Mouse (Mus musculus) embryonic facial prominence, embryonic 15.5 days (tissue): ENCODE measurements at regions not wholly inside any gene's neighbourhood (a gene's known extent, or its start where the extent isn't known, plus 50 kb on each side); places are given as distances from the start of the nearest gene placed in this dataset.
A peak's percentile ranks its signal among the peaks of the same experiment; 100 is the strongest.

Experiments used
- ATAC-seq: fragments of 200-750 bp; cut with Nextera tagmentation; 2 replicates; pipeline ENCODE4 v1.8.0; 2017; ENCODE audit warnings: low read depth, moderate TSS enrichment; ENCODE audit not compliant: insufficient number of reproducible peaks, low FRiP score, low TSS enrichment
- H3K27ac ChIP-seq: fragments of 300-500 bp; sonication (generic); replicated peaks from 2 replicates; pipeline ENCODE4 v1.5.1; 2015; ENCODE audit warnings: mild to moderate bottlenecking, inconsistent platforms
- H3K27me3 ChIP-seq: fragments of 300-500 bp; sonication (generic); 2 replicates; pipeline ENCODE4 v1.6.1; 2015; ENCODE audit warnings: inconsistent platforms
- H3K36me3 ChIP-seq: fragments of 300-500 bp; sonication (generic); 2 replicates; pipeline ENCODE4 v1.6.1; 2015; ENCODE audit warnings: mild to moderate bottlenecking, inconsistent platforms
- H3K4me1 ChIP-seq: fragments of 300-500 bp; sonication (generic); 2 replicates; pipeline ENCODE4 v1.6.1; 2015; ENCODE audit warnings: inconsistent platforms
- H3K4me2 ChIP-seq: fragments of 300-500 bp; sonication (generic); replicated peaks from 2 replicates; pipeline ENCODE4 v1.6.1; 2015; ENCODE audit warnings: mild to moderate bottlenecking, inconsistent platforms
- H3K4me3 ChIP-seq: fragments of 300-500 bp; sonication (generic); replicated peaks from 2 replicates; pipeline ENCODE4 v1.5.1; 2015; ENCODE audit warnings: mild to moderate bottlenecking, inconsistent platforms
- H3K9ac ChIP-seq: fragments of 300-500 bp; sonication (generic); 2 replicates; pipeline ENCODE4 v1.6.1; 2015; ENCODE audit warnings: inconsistent platforms
- H3K9me3 ChIP-seq: fragments of 300-500 bp; sonication (generic); replicated peaks from 2 replicates; pipeline ENCODE4 v1.6.1; 2016; ENCODE audit warnings: inconsistent platforms
- WGBS: fragments of 180-500 bp; shearing (Covaris S2); methylation state at CpG from one replicate; pipeline ENCODE4 v1.1.7; 2015; 5-methylcytosine and 5-hydroxymethylcytosine counted together

- Histone ChIP-seq H3K9ac (no peak overlapping the region), H3K27me3 (no peaks in the 10 kb centered on the region), H3K4me3 (no peak overlapping the region), H3K36me3 (no peaks in the 10 kb centered on the region), H3K4me2 (no peak overlapping the region), H3K27ac (no peak overlapping the region), H3K9me3 (no peaks in the 10 kb centered on the region), H3K4me1 (no peaks in the 10 kb centered on the region)
- WGBS, result 90% methylated on average over 2 of the region's 2 CpGs
- ATAC-seq, result no peak
These were observed 599.2 kb downstream of the Pard3 start for GRCm38 (mm10) chr8:127662776-127663499.

- ATAC-seq, result no peak
- no peak overlapping the region for H3K4me3 ChIP-seq
- no peaks in the 10 kb centered on the region for H3K4me1 ChIP-seq
- no peak overlapping the region for H3K9ac ChIP-seq
- H3K9me3 ChIP-seq, result no peaks in the 10 kb centered on the region
- WGBS, result 60% methylated on average over 2 of the region's 2 CpGs
- no peaks in the 10 kb centered on the region for H3K36me3 ChIP-seq
- no peak overlapping the region for H3K27ac ChIP-seq
- no peak overlapping the region for H3K4me2 ChIP-seq
- no peaks in the 10 kb centered on the region for H3K27me3 ChIP-seq
These were observed 602.9 kb downstream of the Pard3 start for GRCm38 (mm10) chr8:127666606-127667005.

- Histone ChIP-seq H3K4me1 (no peaks in the 10 kb centered on the region), H3K9ac (no peak overlapping the region), H3K36me3 (no peaks in the 10 kb centered on the region), H3K27me3 (no peaks in the 10 kb centered on the region), H3K4me2 (no peak overlapping the region), H3K4me3 (no peak overlapping the region), H3K27ac (no peak overlapping the region), H3K9me3 (no peaks in the 10 kb centered on the region)
- WGBS, result 59% methylated on average over 2 of the region's 2 CpGs
- ATAC-seq, result no peak
These were observed 605.3 kb downstream of the Pard3 start for GRCm38 (mm10) chr8:127668991-127669390.

- Histone ChIP-seq H3K4me1 (0 out of 2 replicates have a peak, but pooled peaks cover 6% of the 10 kb centered on the region), H3K9ac (no peak overlapping the region), H3K36me3 (no peaks in the 10 kb centered on the region), H3K27ac (no peak overlapping the region), H3K9me3 (no peaks in the 10 kb centered on the region), H3K4me3 (no peak overlapping the region), H3K27me3 (no peaks in the 10 kb centered on the region), H3K4me2 (no peak overlapping the region)
- ATAC-seq, result no peak
- WGBS, result 94% methylated on average over 1 of the region's 1 CpGs
These were observed 610.4 kb downstream of the Pard3 start for GRCm38 (mm10) chr8:127674063-127674462.

GRCm38 (mm10) chr8:127675377-127675776 lies 611.7 kb downstream of the Pard3 start:
- no peak for ATAC-seq
- Histone ChIP-seq H3K9me3 (no peaks in the 10 kb centered on the region), H3K9ac (no peak overlapping the region), H3K4me3 (no peak overlapping the region), H3K4me2 (no peak overlapping the region), H3K27ac (no peak overlapping the region), H3K4me1 (0 out of 2 replicates have a peak, but pooled peaks cover 6% of the 10 kb centered on the region), H3K27me3 (no peaks in the 10 kb centered on the region), H3K36me3 (no peaks in the 10 kb centered on the region)
- 70% methylated on average over 4 of the region's 4 CpGs for WGBS

- 70% methylated on average over 3 of the region's 3 CpGs for WGBS
- Histone ChIP-seq H3K4me2 (no peak overlapping the region), H3K36me3 (no peaks in the 10 kb centered on the region), H3K9ac (no peak overlapping the region), H3K4me1 (0 out of 2 replicates have a peak, but pooled peaks cover 10% of the 10 kb centered on the region), H3K4me3 (no peak overlapping the region), H3K9me3 (no peaks in the 10 kb centered on the region), H3K27ac (no peak overlapping the region), H3K27me3 (no peaks in the 10 kb centered on the region)
- no peak for ATAC-seq
These were observed 616.5 kb downstream of the Pard3 start for GRCm38 (mm10) chr8:127680205-127680604.

- Histone ChIP-seq H3K4me3 (no peak overlapping the region), H3K27ac (no peak overlapping the region), H3K9me3 (no peaks in the 10 kb centered on the region), H3K36me3 (no peaks in the 10 kb centered on the region), H3K4me1 (0 out of 2 replicates have a peak, but pooled peaks cover 4% of the 10 kb centered on the region), H3K9ac (no peak overlapping the region), H3K27me3 (no peaks in the 10 kb centered on the region), H3K4me2 (no peak overlapping the region)
- WGBS, result 49% methylated on average over 5 of the region's 5 CpGs
- ATAC-seq, result no peak
These were observed 620.5 kb downstream of the Pard3 start for GRCm38 (mm10) chr8:127684213-127684612.

- no peak overlapping the region for H3K4me2 ChIP-seq
- H3K27ac ChIP-seq, result no peak overlapping the region
- no peak overlapping the region for H3K4me3 ChIP-seq
- no peaks in the 10 kb centered on the region for H3K4me1 ChIP-seq
- H3K27me3 ChIP-seq, result no peaks in the 10 kb centered on the region
- H3K9ac ChIP-seq, result no peak overlapping the region
- ATAC-seq, result no peak
- H3K36me3 ChIP-seq, result no peaks in the 10 kb centered on the region
- 72% methylated on average over 4 of the region's 4 CpGs for WGBS
- H3K9me3 ChIP-seq, result no peaks in the 10 kb centered on the region
These were observed 627.1 kb downstream of the Pard3 start for GRCm38 (mm10) chr8:127690792-127691191.

GRCm38 (mm10) chr8:127698404-127698803 lies 634.7 kb downstream of the Pard3 start:
- H3K9me3 ChIP-seq, result no peaks in the 10 kb centered on the region
- H3K27ac ChIP-seq, result no peak overlapping the region
- no peak for ATAC-seq
- no peak overlapping the region for H3K9ac ChIP-seq
- H3K36me3 ChIP-seq, result no peaks in the 10 kb centered on the region
- H3K27me3 ChIP-seq, result no peaks in the 10 kb centered on the region
- 83% methylated on average over 4 of the region's 4 CpGs for WGBS
- H3K4me2 ChIP-seq, result no peak overlapping the region
- H3K4me1 ChIP-seq, result no peaks in the 10 kb centered on the region
- no peak overlapping the region for H3K4me3 ChIP-seq

GRCm38 (mm10) chr8:127704406-127704805 lies 640.7 kb downstream of the Pard3 start:
- Histone ChIP-seq H3K27ac (no peak overlapping the region), H3K4me2 (no peak overlapping the region), H3K36me3 (no peaks in the 10 kb centered on the region), H3K9ac (no peak overlapping the region), H3K9me3 (no peaks in the 10 kb centered on the region), H3K27me3 (0 out of 2 replicates have a peak, but pooled peaks cover 3% of the 10 kb centered on the region), H3K4me1 (peaks cover 10% of the 10 kb centered on the region; the same call in 1 of the 2 replicates), H3K4me3 (no peak overlapping the region)
- 48% methylated on average over 4 of the region's 4 CpGs for WGBS
- ATAC-seq, result no peak

- Histone ChIP-seq H3K4me3 (no peak overlapping the region), H3K9ac (no peak overlapping the region), H3K36me3 (no peaks in the 10 kb centered on the region), H3K9me3 (no peaks in the 10 kb centered on the region), H3K27ac (no peak overlapping the region), H3K27me3 (0 out of 2 replicates have a peak, but pooled peaks cover 3% of the 10 kb centered on the region), H3K4me1 (peaks cover 10% of the 10 kb centered on the region; the same call in 1 of the 2 replicates), H3K4me2 (no peak overlapping the region)
- WGBS, result 47% methylated on average over 16 of the region's 16 CpGs
- ATAC-seq, result peak; percentile 54; the same call in 1 of the 2 replicates
These were observed 642.5 kb downstream of the Pard3 start for GRCm38 (mm10) chr8:127706051-127706835.
